Mouse (Mus musculus): ENCODE data around the gene 2310007B03Rik.
"Not testable (repeated sequence)": the region's sequence is repeated elsewhere in the genome, so short reads cannot be mapped to it uniquely, and the experiment has no call there.

The 2310007B03Rik gene

DNA sequence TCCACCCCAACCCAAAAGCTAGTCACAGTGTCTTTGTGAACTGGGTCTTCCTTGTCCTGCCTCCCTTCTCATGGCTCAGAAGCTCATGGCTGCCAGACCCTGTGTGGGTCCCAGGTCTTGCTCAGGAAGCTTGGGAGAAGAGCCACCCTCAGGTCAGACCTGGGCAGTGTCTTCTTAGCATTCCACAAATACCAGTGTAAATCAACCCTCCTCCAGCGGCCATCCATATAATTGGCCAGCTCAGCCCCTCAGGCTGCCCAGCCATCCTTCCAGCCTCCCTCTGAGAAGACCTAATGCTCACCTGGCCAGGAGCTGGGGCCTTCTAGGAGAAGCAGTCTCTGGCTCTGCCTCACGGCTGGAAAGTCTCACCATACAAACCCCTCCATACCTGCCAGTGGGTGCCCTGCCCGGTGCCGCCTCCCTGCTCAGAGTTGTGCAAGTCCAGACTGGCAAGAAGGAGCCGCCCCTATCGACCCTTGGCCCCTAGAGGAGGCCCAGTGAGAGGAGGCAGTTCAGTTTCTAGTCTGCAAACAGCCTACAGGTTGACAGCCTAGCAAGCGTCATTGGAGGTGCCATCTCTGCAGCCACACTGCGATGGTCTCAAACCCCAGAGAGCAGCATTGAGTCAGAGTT is at the start of gene 2310007B03Rik:
2310007B03Rik (minus strand) TSS at position 448 of the 633 bp plus-strand sequence.
- no peak for DNase-seq

- peak; percentile 41 for DNase-seq
These were observed 49.5 kb upstream of the 2310007B03Rik start for GRCm38 (mm10) chr1:93210213-93210641.

DNA sequence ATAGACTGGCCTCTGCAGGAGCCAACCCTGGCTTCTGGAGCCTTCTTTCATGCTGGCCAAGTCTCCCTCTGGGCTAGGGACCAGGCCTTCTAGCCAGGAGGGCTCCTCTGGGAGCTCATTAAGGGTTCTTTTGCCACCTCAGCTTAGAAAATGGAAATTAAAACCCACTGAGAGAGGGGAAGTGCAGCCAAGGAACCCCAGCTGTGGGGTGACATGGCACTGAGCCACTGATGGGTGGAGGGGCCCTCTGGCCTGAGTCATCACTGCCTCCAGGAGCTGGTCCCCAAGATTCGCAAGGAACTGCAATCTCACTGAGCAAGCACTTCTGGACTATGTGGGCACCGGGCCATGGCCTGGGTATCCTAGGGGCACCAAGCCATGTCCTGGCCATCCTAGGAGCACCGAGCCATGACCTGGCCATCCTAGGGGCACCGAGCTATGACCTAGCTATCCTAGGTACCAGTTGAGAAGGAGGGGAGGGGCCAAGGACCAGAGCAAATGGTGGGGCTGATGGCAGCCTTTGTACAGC is 46.9 kb upstream of the 2310007B03Rik start:
- DNase-seq, result no peak

DNA sequence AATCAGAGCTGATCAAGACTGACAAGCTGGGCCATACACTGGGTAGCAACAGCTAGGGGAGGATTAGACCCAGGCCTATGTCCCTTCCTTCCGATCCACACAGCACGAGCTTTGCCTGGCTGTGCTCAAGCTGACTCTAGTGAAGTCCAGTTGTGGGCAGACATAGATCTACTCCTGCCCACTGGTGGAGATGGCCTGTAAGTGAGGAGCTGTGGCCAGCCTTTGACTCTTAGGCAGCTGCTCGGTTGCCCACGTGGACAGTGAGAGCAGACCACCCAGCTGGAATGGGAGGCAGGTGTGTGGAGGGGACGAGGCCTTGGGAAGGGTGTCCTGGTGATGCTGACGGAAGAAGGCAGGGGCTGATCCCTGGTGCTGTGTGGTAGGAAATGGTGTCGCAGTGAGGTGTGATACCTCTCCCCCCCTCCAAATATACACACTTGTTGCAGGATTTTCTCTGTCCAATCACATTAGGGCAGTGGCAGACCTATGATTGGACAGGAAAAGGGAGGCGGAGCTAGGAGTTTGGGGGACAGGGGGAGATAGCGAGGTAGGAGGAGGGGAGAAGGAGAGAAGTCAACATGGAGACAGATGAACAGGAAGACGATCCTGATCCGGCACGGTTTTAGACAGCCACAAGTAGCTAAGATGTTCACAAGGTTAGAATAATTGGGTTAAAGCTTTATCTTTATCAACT is 45.7 kb upstream of the 2310007B03Rik start:
- no peak for DNase-seq

DNA sequence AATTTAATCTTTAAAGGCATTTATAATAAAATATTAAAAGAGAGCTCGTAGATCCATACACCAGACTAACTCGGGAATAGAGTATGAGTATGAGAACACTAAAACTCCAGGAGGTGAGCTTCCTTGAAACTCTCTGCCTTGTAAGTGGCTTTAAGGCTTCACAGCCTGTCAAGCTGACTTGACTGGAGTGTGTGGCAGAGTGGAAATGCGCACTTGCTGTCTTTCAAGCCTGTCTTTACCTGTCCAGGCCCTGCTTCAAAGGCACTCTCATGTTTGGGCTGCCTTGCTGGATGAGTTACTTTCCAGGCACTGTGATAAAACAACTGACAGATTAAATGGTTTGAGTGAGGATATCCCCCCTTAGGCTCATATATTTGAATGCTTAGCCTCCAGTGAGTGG is 37.2 kb upstream of the 2310007B03Rik start:
- DNase-seq, result no peak

DNA sequence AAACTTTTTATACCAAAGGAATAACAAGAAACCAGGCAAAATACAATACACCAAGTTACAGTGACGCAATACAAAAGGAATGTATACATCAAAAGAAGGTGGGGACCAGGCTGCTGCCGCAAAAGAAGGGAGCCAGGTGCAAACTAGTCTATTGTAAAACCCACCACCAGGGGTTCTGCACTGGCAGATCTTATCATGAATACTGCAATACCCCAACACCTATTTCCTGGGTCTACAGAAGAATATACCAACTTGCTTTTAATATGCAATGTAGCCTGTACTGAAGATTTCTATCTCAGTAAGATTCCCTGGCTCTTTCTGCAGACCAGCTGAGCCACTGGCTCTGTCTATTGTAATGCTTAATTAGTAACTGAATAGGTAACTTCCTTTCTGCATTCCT is 36.7 kb upstream of the 2310007B03Rik start:
- not testable (repeated sequence) for DNase-seq

DNA sequence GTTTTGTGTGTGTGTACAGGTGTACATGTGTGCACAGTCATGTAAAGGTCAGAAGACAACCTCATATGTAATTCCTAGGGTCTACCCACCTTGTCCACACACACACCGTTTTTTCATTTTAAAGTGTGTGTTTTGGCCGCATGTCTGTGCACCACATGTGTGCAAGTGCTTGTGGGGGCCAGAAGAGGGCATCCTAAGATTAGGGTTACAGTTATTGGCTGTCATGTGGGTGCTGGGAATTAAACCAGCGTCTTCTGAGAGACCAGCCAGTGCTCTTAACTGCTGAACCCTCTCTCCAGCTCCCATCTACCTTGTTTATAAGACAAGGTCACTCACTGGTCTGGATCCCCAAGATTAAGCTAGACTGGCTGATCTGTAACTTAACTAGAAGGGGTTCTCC is 34.2 kb upstream of the 2310007B03Rik start:
- no peak for DNase-seq

DNA sequence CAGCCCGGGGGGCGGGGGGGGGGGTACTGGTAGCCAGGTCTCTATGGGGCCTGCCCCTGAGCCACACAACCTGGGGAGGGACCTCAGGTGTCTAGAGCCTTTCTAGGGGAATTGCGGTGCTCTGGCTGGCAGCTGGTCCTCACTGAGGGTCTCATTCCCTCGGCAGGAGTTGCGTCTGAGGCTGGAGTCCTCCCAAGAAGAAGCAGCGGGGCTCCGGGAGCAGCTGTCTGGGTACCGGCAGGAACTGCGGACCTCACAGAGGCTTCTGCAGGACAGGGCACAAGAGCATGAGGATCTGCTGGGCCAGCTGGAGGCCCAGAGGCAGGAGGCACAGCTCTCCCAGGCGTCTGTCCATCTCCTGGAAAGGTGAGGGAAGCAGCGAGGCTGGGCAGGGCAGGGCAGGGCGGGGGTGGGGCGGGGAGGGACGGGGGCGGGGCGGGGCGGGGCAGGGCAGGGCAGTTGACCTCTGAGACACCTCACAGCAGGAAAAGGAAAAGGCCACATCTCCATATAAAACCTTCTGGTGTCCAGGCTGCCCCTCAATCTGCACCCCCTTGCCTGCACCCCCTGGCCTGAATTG is 30.1 kb upstream of the 2310007B03Rik start:
- no peak for DNase-seq

DNA sequence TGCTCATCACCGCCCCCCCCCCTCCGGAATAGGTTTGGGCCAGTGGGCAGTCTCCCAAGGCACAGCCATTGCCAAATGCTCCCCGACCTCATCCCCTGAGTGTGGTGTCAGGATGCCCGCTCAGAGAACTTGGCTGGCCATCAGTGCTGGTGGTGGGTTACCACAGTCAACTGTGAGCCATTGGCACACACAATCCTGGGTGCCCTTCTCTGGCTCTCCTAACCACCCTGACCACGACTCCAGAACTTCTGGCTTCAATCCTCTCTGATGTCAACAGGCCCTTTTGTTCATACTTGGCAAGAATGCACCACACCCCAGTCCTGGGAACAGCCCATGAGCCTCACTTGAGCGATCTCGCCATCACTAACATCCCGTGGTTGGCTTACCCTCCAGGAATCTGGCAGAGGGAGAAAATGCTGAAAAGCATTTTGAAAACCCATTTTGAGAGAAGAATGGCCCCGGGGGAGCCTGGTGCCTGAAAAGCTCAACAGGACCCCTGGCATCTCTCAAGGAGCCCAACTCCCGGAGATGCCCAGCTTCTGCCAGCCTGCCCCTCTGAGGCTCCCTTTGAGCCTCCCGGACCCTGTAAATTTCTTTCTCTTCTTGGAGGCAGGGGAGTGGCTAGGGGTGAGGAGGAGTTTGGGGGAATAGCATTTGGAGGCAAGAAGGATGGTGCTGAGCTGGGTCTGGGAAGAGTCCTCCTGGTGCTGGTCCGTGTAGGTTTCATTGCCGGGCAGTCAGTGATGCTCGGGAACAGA is 23.5 kb upstream of the 2310007B03Rik start:
- no peak for DNase-seq

DNA sequence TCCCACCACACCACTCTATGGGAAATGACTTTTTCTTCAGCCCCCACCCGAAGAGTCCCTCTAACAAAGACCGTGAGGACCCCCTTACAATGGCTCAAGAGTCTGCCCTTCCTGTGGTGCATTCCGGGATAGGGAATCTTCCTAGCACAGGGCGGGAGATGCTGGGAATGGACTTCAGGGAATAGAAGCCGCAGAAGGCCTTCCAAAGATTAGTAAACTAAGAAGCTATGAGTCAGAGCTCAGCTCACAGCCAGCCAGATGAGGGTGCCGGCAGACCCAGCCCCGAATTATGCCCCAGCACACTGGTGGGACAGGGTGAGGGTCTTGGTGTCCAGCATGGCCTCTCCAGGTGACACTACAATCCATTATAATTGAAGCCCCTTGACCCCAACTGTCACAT is 21.5 kb upstream of the 2310007B03Rik start:
- DNase-seq, result no peak

- peak; percentile 64 for DNase-seq
These were observed 16.0 kb upstream of the 2310007B03Rik start for GRCm38 (mm10) chr1:93176525-93177332.

DNA sequence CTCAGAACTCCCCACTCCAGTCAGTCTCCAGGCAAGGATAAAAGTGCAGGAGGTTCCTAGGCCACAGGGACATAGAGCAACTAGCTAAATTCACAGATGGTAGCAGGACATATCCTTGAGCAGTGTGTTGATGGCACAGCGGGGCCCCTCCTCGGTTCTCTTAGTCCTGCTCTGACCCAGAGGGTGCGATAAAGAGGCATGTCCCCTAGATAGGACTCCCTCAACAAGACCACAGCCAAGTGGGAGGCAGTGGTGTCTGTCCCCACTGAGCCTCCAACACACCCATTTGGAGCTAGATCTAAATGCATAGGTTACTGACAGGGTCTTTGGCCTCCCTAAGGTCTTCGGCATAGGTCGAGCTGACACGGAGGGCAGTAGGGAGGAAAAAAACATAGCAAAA is 15.1 kb upstream of the 2310007B03Rik start:
- DNase-seq, result no peak

- peak; percentile 84 for DNase-seq
These were observed 13.7 kb upstream of the 2310007B03Rik start for GRCm38 (mm10) chr1:93174399-93174798.

GRCm38 (mm10) chr1:93173665-93174064 is 12.9 kb upstream of the 2310007B03Rik start:
- DNase-seq, result no peak

- no peak for DNase-seq
These were observed 7.6 kb upstream of the 2310007B03Rik start, which contains the start of gene Crocc2 for GRCm38 (mm10) chr1:93168295-93168775. TSS of gene Crocc2 (plus strand) at chr1:93168725.

DNA sequence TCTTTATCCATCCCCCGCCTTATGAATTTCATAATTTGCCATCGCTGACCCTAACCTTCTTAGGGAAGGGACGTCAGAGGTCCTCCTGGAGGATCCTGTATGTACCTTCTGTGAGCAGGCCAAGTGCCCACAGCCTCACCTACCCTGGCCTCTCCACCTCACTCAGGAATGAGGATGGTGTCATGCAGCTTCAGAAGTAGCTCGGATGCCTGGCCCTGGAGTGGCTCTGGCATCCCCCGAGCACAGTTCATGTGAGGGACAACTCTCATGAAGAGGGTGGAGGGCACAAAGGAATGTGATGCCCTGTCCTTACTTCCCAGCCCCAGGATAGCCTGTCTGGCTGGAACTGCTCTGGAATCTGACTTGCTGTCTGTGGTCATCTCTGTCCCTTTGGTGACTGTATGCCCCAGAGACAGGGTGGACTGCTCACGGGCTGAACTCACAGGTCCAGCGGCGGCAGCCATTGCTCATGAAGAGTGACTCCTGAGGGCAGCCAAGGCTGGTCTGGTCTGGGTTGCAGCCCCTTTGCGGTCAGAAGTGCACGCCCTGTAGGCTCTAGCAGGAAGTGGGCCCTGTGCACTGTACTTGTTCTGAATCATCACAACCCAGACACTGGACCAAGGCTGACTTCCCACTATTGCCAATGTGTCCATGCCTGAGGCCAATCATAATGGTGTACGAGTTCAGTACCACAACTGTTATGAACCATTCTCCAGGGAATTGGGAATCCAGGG is 5.8 kb upstream of the 2310007B03Rik start:
- no peak for DNase-seq

DNA sequence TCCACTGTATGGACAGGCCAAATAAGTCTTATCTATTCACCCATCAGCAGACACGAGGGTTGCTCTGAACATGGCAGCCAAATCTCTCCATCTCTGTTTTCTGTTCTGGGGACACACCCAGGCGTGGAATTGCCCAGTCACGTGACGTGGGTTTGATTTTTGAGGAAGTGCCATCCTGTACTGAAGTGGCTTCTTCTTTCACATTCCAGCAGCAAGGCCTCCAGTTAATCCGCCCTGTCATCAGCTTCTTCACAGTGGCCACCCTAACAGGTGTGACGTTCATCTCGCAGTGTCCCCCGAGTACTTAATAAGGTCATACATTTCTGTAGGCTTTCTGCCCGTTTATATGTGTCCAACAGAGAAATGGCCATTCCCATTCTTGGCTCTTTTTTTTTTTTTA is 4.7 kb upstream of the 2310007B03Rik start:
- no peak for DNase-seq

GRCm38 (mm10) chr1:93162588-93162987 is 1.8 kb upstream of the 2310007B03Rik start:
- no peak for DNase-seq

DNA sequence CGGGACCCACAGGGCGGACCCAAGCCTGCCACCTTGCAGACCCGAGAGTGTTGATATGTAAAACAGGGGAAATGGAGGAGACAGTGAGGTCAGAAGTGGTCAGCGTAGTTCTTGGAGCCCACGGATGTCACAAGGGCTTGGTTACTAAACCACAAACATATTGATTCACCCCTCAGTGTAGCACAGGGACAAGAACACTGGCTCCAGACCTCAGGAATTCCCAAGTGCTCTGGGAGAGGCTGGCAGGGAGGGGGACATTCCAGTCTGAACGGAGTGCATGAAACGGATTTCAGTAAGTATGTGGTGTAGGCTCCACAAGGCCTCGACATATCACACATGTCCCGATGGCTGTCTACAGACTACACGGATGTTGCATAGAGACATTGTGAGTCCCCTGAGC is 1.2 kb upstream of the 2310007B03Rik start:
- no peak for DNase-seq

DNA sequence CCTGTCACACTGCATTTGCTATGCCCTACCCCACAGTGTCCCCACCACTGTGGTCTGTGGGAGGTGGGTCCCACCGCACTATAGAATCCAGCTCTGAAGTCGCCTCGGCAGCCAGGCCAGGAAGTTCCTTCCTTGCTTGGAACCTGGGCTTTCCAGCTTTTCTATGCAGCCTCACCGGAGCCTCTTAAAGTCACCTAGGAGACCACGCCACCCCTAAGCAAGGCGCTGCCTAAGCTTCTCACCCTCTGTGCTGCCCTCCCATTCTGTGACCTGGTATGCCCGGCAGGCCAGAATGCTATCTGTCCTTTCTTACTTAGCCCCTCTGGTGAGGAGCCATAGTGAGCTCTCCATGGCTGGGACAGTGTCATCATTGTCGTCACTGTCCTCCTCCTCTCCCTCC is 602 bp upstream of the 2310007B03Rik start:
- DNase-seq, result no peak

Data from liver (tissue).